Mouse (Mus musculus) lung, postnatal 25 days (tissue): ENCODE results near the gene Gdpd5.

ENCODE experiments used
- DNase-seq: peaks from one replicate; pipeline ENCODE4 v3.0.0; 2022; ENCODE audit warnings: low spot score

The Gdpd5 gene

GRCm38 (mm10) chr7:99381214-99382087, at the start of gene Gdpd5:
Gene Gdpd5, plus strand, starts transcription at chr7:99381414.
- DNase-seq, result peak; percentile 99

- DNase-seq, result peak; percentile 83
These were observed 48.3 kb upstream of the Gdpd5 start for GRCm38 (mm10) chr7:99332774-99333480.

GRCm38 (mm10) chr7:99340736-99341135, 40.5 kb upstream of the Gdpd5 start:
- no peak for DNase-seq

GRCm38 (mm10) chr7:99343577-99343976, 37.6 kb upstream of the Gdpd5 start:
- no peak for DNase-seq

GRCm38 (mm10) chr7:99347268-99347667, 33.9 kb upstream of the Gdpd5 start:
- no peak for DNase-seq

GRCm38 (mm10) chr7:99348883-99349282, 32.3 kb upstream of the Gdpd5 start:
- no peak for DNase-seq

- no peak for DNase-seq
These were observed 31.2 kb upstream of the Gdpd5 start for GRCm38 (mm10) chr7:99349782-99350720.

- peak; percentile 14 for DNase-seq
These were observed 30.0 kb upstream of the Gdpd5 start for GRCm38 (mm10) chr7:99351104-99351801.

GRCm38 (mm10) chr7:99351802-99352517, 29.3 kb upstream of the Gdpd5 start:
- DNase-seq, result peak; percentile 38

- DNase-seq, result peak; percentile 92
These were observed 28.5 kb upstream of the Gdpd5 start, which contains the start of gene Serpinh1 for GRCm38 (mm10) chr7:99352526-99353400. Gene Serpinh1, minus strand, starts transcription at chr7:99353239.

GRCm38 (mm10) chr7:99355731-99356131, 25.5 kb upstream of the Gdpd5 start:
- peak; percentile 90 for DNase-seq

GRCm38 (mm10) chr7:99356244-99356930, 24.8 kb upstream of the Gdpd5 start:
- DNase-seq, result peak; percentile 54

GRCm38 (mm10) chr7:99357201-99357600, 24.0 kb upstream of the Gdpd5 start:
- no peak for DNase-seq

GRCm38 (mm10) chr7:99358371-99358770, 22.8 kb upstream of the Gdpd5 start:
- DNase-seq, result no peak

- DNase-seq, result peak; percentile 79
These were observed 21.0 kb upstream of the Gdpd5 start for GRCm38 (mm10) chr7:99360021-99360802.

- no peak for DNase-seq
These were observed 20.3 kb upstream of the Gdpd5 start for GRCm38 (mm10) chr7:99360803-99361414.

GRCm38 (mm10) chr7:99362137-99362536, 19.1 kb upstream of the Gdpd5 start:
- no peak for DNase-seq

- DNase-seq, result peak; percentile 82
These were observed 16.1 kb upstream of the Gdpd5 start for GRCm38 (mm10) chr7:99365069-99365468.
